Mouse (Mus musculus) neural tube, embryonic 11.5 days (tissue): ENCODE data around the gene Asb1. TPM values are rescaled to one million over a fixed set of nuclear protein-coding genes. Genes with fewer than 3 reads are reported as not detected.

ENCODE experiments used
- ATAC-seq: fragments of 200-750 bp; cut with Nextera tagmentation; 2 replicates; pipeline ENCODE4 v1.8.0; 2017; ENCODE audit warnings: moderate number of reproducible peaks, mild to moderate bottlenecking, moderate TSS enrichment, moderate library complexity; ENCODE audit not compliant: insufficient read depth, low FRiP score, low TSS enrichment
- DNase-seq: peaks from one replicate; pipeline ENCODE4 v3.0.0-alpha.2; 2015; ENCODE audit warnings: low spot score
- H3K27ac ChIP-seq: fragments of 300-500 bp; sonication (generic); 2 replicates; pipeline ENCODE4 v1.5.1; 2014; ENCODE audit warnings: low read depth, mild to moderate bottlenecking, low read length
- H3K27me3 ChIP-seq: fragments of 300-500 bp; sonication (generic); 2 replicates; pipeline ENCODE4 v1.6.1; 2014; ENCODE audit warnings: mild to moderate bottlenecking, low read length, mixed read lengths; ENCODE audit not compliant: control insufficient read depth, insufficient read depth
- H3K36me3 ChIP-seq: fragments of 300-500 bp; sonication (generic); 2 replicates; pipeline ENCODE4 v1.6.1; 2014; ENCODE audit warnings: mild to moderate bottlenecking, low read length, moderate library complexity, mixed read lengths; ENCODE audit not compliant: control insufficient read depth, insufficient read depth
- H3K4me1 ChIP-seq: fragments of 300-500 bp; sonication (generic); 2 replicates; pipeline ENCODE4 v1.6.1; 2014; ENCODE audit warnings: low read length, mixed read lengths; ENCODE audit not compliant: control insufficient read depth, insufficient read depth
- H3K4me2 ChIP-seq: fragments of 300-500 bp; sonication (generic); 2 replicates; pipeline ENCODE4 v1.6.1; 2014; ENCODE audit warnings: low read depth, mild to moderate bottlenecking, moderate library complexity
- H3K4me3 ChIP-seq: fragments of 300-500 bp; sonication (generic); 2 replicates; pipeline ENCODE4 v1.5.1; 2014; ENCODE audit warnings: low read depth, low read length
- H3K9ac ChIP-seq: fragments of 300-500 bp; sonication (generic); 2 replicates; pipeline ENCODE4 v1.6.1; 2014; ENCODE audit warnings: mild to moderate bottlenecking, low read length
- H3K9me3 ChIP-seq: fragments of 300-500 bp; sonication (generic); 2 replicates; pipeline ENCODE4 v1.6.1; 2016; ENCODE audit warnings: low read length; ENCODE audit not compliant: control insufficient read depth
- WGBS: fragments of 180-500 bp; shearing (Covaris S2); extraction: QIAGEN DNeasy Blood & Tissue Kit; methylation state at CpG from one replicate; pipeline ENCODE4 v1.1.7; 2014; 5-methylcytosine and 5-hydroxymethylcytosine counted together
- polyA plus RNA-seq: library from polyadenylated mRNA; unstranded; fragments of >200 nt; fragmentation: Nextera tagmentation; extraction: Ambion mirVana; gene quantifications from 2 replicates; pipeline ENCODE4 v1.2.1, GENCODE M21; 2014

Gene Asb1
- polyA plus RNA-seq, 1 experiment from 2014 or later, result 16.7 TPM

DNA sequence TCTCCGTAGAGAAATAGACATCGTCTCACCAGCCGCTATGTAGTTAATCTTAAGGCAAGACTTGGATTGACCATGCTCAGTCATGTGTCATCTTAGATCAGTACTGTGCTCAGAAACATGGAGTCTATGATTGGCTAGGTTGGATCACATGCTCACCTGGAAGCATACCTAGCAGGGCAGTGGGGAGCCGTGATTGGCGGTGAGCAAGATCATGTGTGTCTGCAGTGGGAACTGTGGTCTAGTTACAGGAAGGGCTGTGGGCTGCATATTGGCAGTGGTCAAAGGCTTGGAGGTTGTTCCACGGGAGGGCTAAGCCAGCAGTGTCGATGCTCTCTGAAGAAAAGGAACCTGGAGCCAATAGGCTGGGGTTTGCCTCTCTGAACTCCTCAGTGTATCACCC is 66.4 kb downstream of the Asb1 start:
- DNase-seq, result no peak
- H3K27ac ChIP-seq, result no peak overlapping the region
- H3K4me2 ChIP-seq, result no peak overlapping the region
- no peak overlapping the region for H3K9ac ChIP-seq
- H3K27me3 ChIP-seq, result no peaks in the 10 kb centered on the region
- WGBS, result 91% methylated on average over 7 of the region's 7 CpGs
- H3K9me3 ChIP-seq, result no peaks in the 10 kb centered on the region
- no peak overlapping the region for H3K4me3 ChIP-seq
- peaks cover 4% of the 10 kb centered on the region for H3K4me1 ChIP-seq
- no peak for ATAC-seq
- no peaks in the 10 kb centered on the region for H3K36me3 ChIP-seq

DNA sequence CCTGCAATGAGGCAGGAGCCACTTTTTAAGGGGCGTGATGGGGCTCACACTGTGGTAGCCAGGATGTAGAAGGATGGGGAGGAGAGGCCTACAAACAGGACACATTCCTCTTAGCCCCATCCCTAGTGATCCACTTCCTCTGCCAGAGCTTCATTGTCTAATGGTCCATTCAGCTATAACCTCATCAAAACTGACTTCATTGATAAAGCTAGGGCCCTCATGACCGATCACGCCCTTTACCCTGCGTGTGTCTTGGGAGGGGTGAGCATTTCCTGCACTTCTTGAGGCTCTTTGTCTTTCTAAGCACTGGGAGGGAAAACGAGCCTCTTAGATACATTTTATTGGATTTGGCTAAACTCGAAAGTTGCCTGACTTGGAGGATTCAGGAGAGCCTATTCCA is 66.8 kb downstream of the Asb1 start:
- no peaks in the 10 kb centered on the region for H3K9me3 ChIP-seq
- no peak overlapping the region for H3K27ac ChIP-seq
- ATAC-seq (no peak), DNase-seq (no peak)
- no peak overlapping the region for H3K9ac ChIP-seq
- H3K27me3 ChIP-seq, result no peaks in the 10 kb centered on the region
- no peak overlapping the region for H3K4me3 ChIP-seq
- WGBS, result 80% methylated on average over 6 of the region's 6 CpGs
- no peaks in the 10 kb centered on the region for H3K36me3 ChIP-seq
- no peak overlapping the region for H3K4me2 ChIP-seq
- peaks cover 4% of the 10 kb centered on the region for H3K4me1 ChIP-seq

Other genes with a start within 250 kb of the Asb1 start
- gene Scly, start 242.2 kb upstream of the Asb1 start, polyA plus RNA-seq, result 14.2 and 14.3 TPM in 2 replicates
- 0.09 TPM in 1 of 2 replicates, not detected in the other for gene Espnl, start 218.5 kb upstream of the Asb1 start, polyA plus RNA-seq
- gene Klhl30, start 189.5 kb upstream of the Asb1 start, polyA plus RNA-seq, result 0.39 and 0.97 TPM in 2 replicates
- gene Erfe, start 174.1 kb upstream of the Asb1 start, polyA plus RNA-seq, result 0.30 and 0.53 TPM in 2 replicates
- gene Ilkap, start 141.7 kb upstream of the Asb1 start, polyA plus RNA-seq, result 165 and 178 TPM in 2 replicates
- gene Hes6, start 126.5 kb upstream of the Asb1 start, polyA plus RNA-seq, result 282 and 316 TPM in 2 replicates
- 3.2 and 4.1 TPM in 2 replicates for gene Per2, start 81.2 kb upstream of the Asb1 start, polyA plus RNA-seq
- 7.9 and 8.1 TPM in 2 replicates for gene Traf3ip1, start 45.9 kb upstream of the Asb1 start, polyA plus RNA-seq